Mouse (Mus musculus): Measurements from ENCODE around the gene Prss41. TPM values are rescaled to one million over a fixed set of nuclear protein-coding genes. Genes with fewer than 3 reads are reported as not detected.

Gene Prss41
- polyA plus RNA-seq, 1 experiment from 2014 or later: 1.1 TPM

Small RNAs within 50 kb of the gene (microRNA-seq; reads per million reads assigned to microRNA genes)
- 0.78 reads per million for gene Mir5125

Other genes with a start within 250 kb of the Prss41 start
- gene Zfp13, start 244.7 kb downstream of the Prss41 start, polyA plus RNA-seq (2014; fragmentation: Nextera tagmentation; extraction: Ambion mirVana): 13.6 and 15.7 TPM in 2 replicates
- 0.10 TPM in 1 of 2 replicates, not detected in the other for gene Zscan10, start 243.3 kb downstream of the Prss41 start, polyA plus RNA-seq (2014; fragmentation: Nextera tagmentation; extraction: Ambion mirVana)
- 0.74 and 0.77 TPM in 2 replicates for gene Mmp25, start 198.9 kb downstream of the Prss41 start, polyA plus RNA-seq (2014; fragmentation: Nextera tagmentation; extraction: Ambion mirVana)
- 2.4 and 3.1 TPM in 2 replicates for gene Bicdl2, start 183.7 kb downstream of the Prss41 start, polyA plus RNA-seq (2014; fragmentation: Nextera tagmentation; extraction: Ambion mirVana)
- 110 TPM in 2 replicates for gene Hcfc1r1, start 170.6 kb downstream of the Prss41 start, polyA plus RNA-seq (2014; fragmentation: Nextera tagmentation; extraction: Ambion mirVana)
- gene Thoc6, start 170.3 kb downstream of the Prss41 start, polyA plus RNA-seq (2014; fragmentation: Nextera tagmentation; extraction: Ambion mirVana): 36.5 and 40.0 TPM in 2 replicates
- gene Tnfrsf12a, start 166.7 kb downstream of the Prss41 start, polyA plus RNA-seq (2014; fragmentation: Nextera tagmentation; extraction: Ambion mirVana): 18.0 and 20.7 TPM in 2 replicates
- 149 and 158 TPM in 2 replicates for gene Cldn6, start 164.9 kb downstream of the Prss41 start, polyA plus RNA-seq (2014; fragmentation: Nextera tagmentation; extraction: Ambion mirVana)
- 2.9 and 3.0 TPM in 2 replicates for gene Cldn9, start 160.1 kb downstream of the Prss41 start, polyA plus RNA-seq (2014; fragmentation: Nextera tagmentation; extraction: Ambion mirVana)
- gene 1520401A03Rik, start 121.4 kb downstream of the Prss41 start, polyA plus RNA-seq (2014; fragmentation: Nextera tagmentation; extraction: Ambion mirVana): 0.20 TPM in 1 of 2 replicates, not detected in the other
- 54.8 and 55.9 TPM in 2 replicates for gene Pkmyt1, start 117.8 kb downstream of the Prss41 start, polyA plus RNA-seq (2014; fragmentation: Nextera tagmentation; extraction: Ambion mirVana)
- gene Paqr4, start 103.3 kb downstream of the Prss41 start, polyA plus RNA-seq (2014; fragmentation: Nextera tagmentation; extraction: Ambion mirVana): 24.7 and 25.2 TPM in 2 replicates
- 0.45 and 0.69 TPM in 2 replicates for gene Kremen2, start 98.3 kb downstream of the Prss41 start, polyA plus RNA-seq (2014; fragmentation: Nextera tagmentation; extraction: Ambion mirVana)
- gene Flywch1, start 72.6 kb downstream of the Prss41 start, polyA plus RNA-seq (2014; fragmentation: Nextera tagmentation; extraction: Ambion mirVana): 54.3 and 57.3 TPM in 2 replicates
- 29.0 and 31.0 TPM in 2 replicates for gene Flywch2, start 58.1 kb downstream of the Prss41 start, polyA plus RNA-seq (2014; fragmentation: Nextera tagmentation; extraction: Ambion mirVana)
- gene Srrm2, start 53.6 kb downstream of the Prss41 start, polyA plus RNA-seq (2014; fragmentation: Nextera tagmentation; extraction: Ambion mirVana): 513 and 521 TPM in 2 replicates
- 1,042 and 1,209 TPM in 2 replicates for gene Elob, start 15.0 kb downstream of the Prss41 start, polyA plus RNA-seq (2014; fragmentation: Nextera tagmentation; extraction: Ambion mirVana)
- not detected in 2 replicates for gene Prss33, start 8.1 kb downstream of the Prss41 start, polyA plus RNA-seq (2014; fragmentation: Nextera tagmentation; extraction: Ambion mirVana)
- gene Prss32, start 317 bp downstream of the Prss41 start, polyA plus RNA-seq (2014; fragmentation: Nextera tagmentation; extraction: Ambion mirVana): 1.1 and 1.6 TPM in 2 replicates
- not detected in 2 replicates for gene Prss21, start 23.9 kb upstream of the Prss41 start, polyA plus RNA-seq (2014; fragmentation: Nextera tagmentation; extraction: Ambion mirVana)
- not detected in 2 replicates for gene Dcpp1, start 36.7 kb upstream of the Prss41 start, polyA plus RNA-seq (2014; fragmentation: Nextera tagmentation; extraction: Ambion mirVana)
- gene Dcpp2, start 36.7 kb upstream of the Prss41 start, polyA plus RNA-seq (2014; fragmentation: Nextera tagmentation; extraction: Ambion mirVana): not detected in 2 replicates
- gene Dcpp3, start 73.3 kb upstream of the Prss41 start, polyA plus RNA-seq (2014; fragmentation: Nextera tagmentation; extraction: Ambion mirVana): not detected in 2 replicates
- not detected in 2 replicates for gene Sbp, start 97.5 kb upstream of the Prss41 start, polyA plus RNA-seq (2014; fragmentation: Nextera tagmentation; extraction: Ambion mirVana)
- gene Sbpl, start 111.1 kb upstream of the Prss41 start, polyA plus RNA-seq (2014; fragmentation: Nextera tagmentation; extraction: Ambion mirVana): not detected in 2 replicates
- gene Prss30, start 136.4 kb upstream of the Prss41 start, polyA plus RNA-seq (2014; fragmentation: Nextera tagmentation; extraction: Ambion mirVana): not detected in 2 replicates
- 1.9 and 3.1 TPM in 2 replicates for gene Prss22, start 153.9 kb upstream of the Prss41 start, polyA plus RNA-seq (2014; fragmentation: Nextera tagmentation; extraction: Ambion mirVana)
- 0.20 and 0.46 TPM in 2 replicates for gene Prss27, start 194.0 kb upstream of the Prss41 start, polyA plus RNA-seq (2014; fragmentation: Nextera tagmentation; extraction: Ambion mirVana)
- gene Kctd5, start 229.3 kb upstream of the Prss41 start, polyA plus RNA-seq (2014; fragmentation: Nextera tagmentation; extraction: Ambion mirVana): 58.1 and 61.0 TPM in 2 replicates

Data from stomach, embryonic 14.5 days (tissue).